Mouse (Mus musculus) T-helper 2 cell (primary cell): ENCODE measurements around the gene Zfyve1.
"Not testable (repeated sequence)": the region's sequence is repeated elsewhere in the genome, so short reads cannot be mapped to it uniquely, and the experiment has no call there.

Experiments
- in situ Hi-C: fragments of 300-600 bp; cut with MboI, MseI; formaldehyde crosslinking; loops from one replicate; pipeline ENCODE4 v1.15.1; 2025; ENCODE audit warnings: high pct_unique_total_duplicates

Gene Zfyve1

GRCm38 (mm10) chr12:83597025-83597501, at the start of gene Zfyve1:
TSS of gene Zfyve1 (minus strand) at chr12:83597222.
- in situ Hi-C loops: loop anchor here (25.0 kb wide), 1 partner anchor 1165 kb away; the partner anchor contains the start of genes Isca2 and Npc2

GRCm38 (mm10) chr12:83643116-83643515, 46.1 kb upstream of the Zfyve1 start:
- in situ Hi-C loops: loop anchor here (5.0 kb wide), 1 partner anchor 39 kb away; no protein-coding TSS in a partner anchor

- in situ Hi-C loops: loop anchor here (5.0 kb wide), 1 partner anchor 41 kb away; no protein-coding TSS in a partner anchor
These were observed 44.2 kb upstream of the Zfyve1 start for GRCm38 (mm10) chr12:83641233-83641632.

GRCm38 (mm10) chr12:83633807-83634206, 36.8 kb upstream of the Zfyve1 start:
- in situ Hi-C loops: no loop called here

DNA sequence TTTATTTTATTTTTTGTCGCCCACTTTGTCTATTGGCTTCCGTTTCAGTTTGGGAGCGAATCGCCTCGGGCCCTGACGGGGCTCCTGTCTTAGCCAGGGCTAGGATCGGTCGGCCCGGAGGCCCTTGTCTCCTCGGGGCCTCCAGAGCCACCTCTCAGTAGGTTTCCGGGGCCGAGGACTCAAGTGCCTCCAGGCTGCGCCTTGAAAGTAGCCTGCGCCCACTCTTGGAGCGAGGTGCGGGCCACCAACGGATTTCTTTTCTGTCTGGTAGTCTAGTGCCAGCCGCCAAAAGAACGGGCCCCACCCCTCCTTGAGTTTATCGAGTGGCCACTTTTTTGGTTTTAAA, 35.6 kb upstream of the Zfyve1 start:
- in situ Hi-C loops: no loop called here

DNA sequence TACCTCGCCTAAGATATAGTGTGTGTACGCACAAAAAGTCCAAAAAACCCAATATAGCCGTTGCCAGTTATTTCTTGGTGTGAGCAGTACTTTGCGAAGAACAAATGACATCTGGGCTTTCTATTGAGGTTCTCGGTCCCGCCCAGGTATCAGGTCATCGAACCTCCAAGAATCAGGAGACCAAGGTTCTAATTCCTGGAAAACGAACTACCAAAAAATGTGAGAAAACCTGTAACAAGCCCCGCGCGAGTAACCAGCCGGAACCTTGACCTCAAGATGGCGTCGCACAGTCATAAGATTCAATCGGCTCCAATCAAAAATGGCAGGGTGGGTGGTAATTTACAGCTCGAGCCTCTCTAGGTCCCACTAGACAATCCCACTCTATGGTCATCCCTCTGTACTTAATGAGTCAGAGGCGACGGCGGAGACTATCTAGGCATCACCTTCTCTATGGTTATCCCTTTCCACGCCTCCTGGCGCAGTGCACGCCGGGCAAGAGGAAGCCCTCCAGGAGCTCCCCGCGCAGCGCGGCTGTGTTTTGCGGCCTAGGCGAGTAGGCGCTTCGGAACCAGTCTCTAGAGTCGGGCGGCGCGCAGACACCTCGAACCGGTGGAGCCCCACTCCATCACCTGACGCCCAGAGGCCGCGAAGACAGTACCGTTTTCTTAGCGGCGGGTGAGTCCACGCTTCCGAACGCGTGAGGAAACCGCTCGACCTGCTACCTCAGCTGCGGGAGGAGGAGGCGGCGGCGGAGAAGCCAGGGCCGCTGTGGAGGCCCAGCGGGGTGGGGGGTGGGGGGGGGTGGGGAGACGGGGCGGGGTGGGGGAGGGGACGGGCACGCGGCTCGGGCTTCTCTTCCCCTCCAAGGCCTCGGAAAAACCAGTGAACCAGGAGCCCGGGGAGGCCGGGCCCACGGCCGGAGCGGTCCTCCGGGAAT, 35.0 kb upstream of the Zfyve1 start:
- in situ Hi-C loops: no loop called here

- in situ Hi-C loops: not testable (repeated sequence)
These were observed 33.9 kb upstream of the Zfyve1 start, which contains the start of gene Rbm25 for GRCm38 (mm10) chr12:83630936-83631335. TSS of gene Rbm25 (plus strand) at chr12:83631236.

DNA sequence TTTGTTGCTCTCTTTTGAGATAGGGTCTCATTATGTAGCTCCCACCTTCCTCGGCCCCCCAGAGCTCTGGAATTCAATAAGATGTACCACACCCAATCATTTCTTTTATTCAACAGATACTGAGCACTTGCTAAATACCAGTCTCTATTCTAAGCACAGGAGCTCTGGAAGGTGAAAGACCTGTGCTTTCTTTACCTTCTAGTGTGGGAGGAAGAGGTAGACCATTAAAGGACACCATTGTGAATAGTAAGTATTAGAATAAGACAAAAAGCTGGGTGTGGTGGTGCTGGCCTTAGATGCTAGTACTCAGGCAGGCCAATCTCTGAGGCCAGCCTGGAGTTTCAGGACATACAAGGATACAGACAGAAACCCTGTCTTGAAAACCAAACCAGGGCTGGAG, 27.3 kb upstream of the Zfyve1 start:
- in situ Hi-C loops: no loop called here

DNA sequence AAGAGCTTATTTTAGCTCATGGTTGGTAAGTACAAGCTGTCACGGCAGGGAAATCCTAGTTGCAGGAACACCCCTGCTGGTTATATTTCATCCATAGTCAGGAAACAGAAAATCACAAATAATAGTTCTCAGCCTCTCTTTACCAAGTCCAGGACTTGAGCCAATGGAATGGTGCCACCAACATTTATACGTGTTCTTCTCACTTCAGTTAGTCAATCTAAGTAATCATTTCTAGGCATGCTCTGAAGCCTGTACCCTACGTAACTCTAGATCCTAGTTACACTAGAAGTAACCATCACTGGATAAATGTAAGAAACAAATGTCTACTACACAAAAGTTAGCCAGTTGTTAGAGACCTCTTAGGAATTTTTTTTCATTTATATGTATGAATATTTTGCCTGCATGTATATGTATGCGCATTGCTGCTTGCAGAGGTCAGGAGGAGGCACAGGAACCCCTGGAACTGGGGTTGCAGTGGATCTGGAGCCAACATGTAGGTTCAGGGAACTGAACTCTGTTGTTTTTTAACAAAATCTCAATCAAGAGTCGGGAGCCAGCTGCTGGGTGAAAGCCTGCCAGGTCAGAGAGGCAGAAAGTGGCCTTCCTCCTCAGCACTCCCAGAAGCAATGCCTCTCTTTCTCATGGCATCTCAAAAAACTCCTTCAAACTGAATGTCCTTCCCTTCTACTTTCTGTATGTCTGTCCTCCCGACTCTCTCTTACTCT, 25.2 kb upstream of the Zfyve1 start:
- in situ Hi-C loops: no loop called here

DNA sequence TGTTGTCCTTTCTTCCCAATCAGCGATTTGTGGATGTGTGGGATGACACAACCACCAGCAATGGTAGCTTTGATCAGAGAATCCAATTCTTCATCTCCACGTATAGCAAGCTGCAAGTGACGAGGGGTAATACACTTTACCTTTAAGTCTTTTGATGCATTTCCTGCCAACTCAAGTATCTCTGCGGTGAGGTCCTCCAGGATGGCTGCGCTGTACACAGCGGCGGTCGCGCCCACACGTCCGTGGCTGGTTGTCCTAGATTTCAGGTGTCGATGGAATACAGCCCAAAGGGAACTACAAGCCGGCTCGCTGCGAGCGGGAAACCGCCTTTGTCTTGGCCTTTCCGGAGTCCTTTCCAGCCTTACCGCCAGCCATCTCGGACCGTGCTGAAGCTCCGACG, 23.7 kb upstream of the Zfyve1 start:
- in situ Hi-C loops: not testable (repeated sequence)

DNA sequence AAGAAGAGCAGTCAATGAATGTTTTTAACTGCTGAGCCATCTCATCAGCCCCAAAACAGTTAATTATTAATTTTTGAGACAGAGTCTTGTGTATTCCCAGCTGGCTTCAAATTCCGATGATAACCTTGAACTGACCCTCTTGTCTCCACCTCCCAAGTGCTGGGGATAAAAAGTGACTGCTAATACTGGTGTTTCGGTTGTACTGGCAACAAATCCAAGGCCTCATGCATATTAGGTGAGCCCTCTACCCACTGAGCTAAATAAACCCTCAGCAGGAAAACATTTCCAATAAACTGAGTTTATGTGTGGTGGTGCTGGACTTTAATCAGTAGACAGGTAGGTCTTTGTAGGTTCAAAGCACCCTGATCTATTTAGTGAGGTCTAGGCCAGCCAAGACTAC, 22.0 kb upstream of the Zfyve1 start:
- in situ Hi-C loops: no loop called here

- in situ Hi-C loops: no loop called here
These were observed 20.2 kb upstream of the Zfyve1 start for GRCm38 (mm10) chr12:83617261-83617660.

DNA sequence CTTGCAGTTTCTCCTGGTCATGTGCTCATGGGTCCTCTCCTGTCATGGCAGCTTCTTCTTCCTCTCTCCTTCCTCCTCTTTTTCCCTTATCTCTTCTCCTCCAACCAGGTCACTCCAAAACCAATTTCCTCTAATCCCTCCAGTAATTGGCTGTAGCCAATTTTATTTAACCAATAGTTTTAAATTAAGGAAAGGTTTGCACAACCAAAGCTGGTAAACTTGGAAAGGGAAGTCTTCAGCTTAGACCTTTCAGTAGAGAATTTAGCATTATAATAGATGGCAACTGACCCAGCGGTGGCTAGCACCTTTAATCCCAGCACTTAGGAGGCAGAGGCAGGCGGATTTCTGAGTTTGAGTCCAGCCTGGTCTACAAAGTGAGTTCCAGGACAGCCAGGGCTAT, 9.4 kb upstream of the Zfyve1 start:
- in situ Hi-C loops: not testable (repeated sequence)

GRCm38 (mm10) chr12:83602285-83602684, 5.3 kb upstream of the Zfyve1 start:
- in situ Hi-C loops: no loop called here

DNA sequence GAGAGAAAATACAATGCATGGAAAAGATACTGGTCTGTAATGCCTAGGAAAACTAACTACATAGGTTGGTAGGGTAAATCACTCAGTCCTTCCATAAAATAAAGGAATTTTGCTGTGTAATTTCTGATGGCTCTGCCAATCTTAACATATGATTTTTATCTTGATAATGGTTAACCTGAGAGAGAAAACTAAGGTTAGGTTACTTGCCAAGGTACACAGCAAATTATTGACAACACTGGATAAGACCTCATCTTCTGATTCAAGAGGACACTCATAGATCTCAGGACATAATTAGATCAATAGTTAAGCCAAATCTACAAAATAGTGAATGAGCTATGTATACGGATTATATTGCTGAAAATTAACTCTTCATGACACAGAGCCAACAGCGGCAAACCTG, 859 bp upstream of the Zfyve1 start:
- in situ Hi-C loops: loop anchor here (25.0 kb wide), 1 partner anchor 1164 kb away; the partner anchor contains the start of genes Isca2 and Npc2

DNA sequence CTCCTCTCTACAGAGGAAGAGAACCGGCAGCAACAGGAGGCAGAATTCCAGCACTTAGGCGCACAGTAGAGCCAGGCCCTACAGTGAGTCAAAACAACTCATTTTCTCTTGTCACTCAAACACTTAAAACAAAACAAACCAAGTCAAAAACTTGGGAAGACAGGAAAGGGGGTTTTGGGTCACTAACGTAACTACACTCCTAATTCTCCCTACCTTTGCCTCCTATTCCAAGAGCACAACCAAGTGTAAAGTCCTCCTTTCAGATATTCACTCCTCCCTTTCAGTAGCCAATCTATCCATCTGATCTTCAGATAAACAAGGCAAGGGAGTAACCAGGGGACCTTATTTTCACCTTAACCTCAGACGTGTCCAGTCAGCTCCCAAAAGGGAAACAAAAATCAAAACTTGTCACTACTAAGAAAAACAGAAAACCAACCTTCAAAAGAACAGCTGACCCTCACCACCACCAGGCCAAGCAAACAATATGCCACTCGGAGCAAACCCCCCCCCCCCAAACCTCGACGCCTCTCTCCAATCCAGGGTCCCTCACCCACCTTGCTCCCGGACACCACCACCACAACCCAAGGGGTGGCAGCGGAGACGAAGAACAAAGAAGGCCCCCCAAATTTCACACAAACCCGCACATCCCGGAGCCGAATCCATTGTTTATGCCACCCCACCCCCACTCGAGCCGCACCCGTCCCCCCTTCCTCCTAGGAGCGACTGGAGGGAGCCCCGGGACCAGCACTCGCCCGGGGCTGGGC, 649 bp downstream of the Zfyve1 start:
- in situ Hi-C loops: loop anchor here (25.0 kb wide), 1 partner anchor 1166 kb away; the partner anchor contains the start of genes Isca2 and Npc2

DNA sequence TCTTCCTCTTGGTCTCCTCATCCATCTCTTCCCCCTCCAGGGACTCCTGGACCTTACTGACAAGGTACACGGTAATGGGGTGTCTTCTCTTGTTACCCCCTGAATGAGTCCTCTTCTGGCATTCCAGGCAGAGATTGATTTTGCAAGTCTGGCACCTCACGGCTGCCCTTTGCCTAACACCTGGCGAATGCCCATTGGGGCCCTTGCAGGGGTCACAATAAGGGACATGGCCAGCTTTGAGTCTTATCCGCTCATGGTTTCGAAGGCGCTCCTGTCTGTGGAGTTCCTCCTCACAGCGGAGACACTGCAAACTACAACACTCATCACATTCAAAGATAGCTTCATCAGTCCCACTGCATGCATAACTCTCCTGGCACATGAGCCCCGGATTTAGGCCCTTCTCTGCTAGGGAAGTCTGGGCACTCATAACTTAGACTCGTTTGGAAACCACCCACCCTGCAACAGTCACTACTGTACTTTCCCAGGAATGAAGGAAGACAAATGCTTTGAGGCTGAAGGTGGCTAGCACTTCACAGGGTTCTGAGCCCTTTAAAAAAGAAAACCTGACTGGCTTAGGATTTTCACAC, 2.5 kb downstream of the Zfyve1 start:
- in situ Hi-C loops: loop anchor here (25.0 kb wide), 1 partner anchor 1168 kb away; the partner anchor contains the start of genes Isca2 and Npc2

- in situ Hi-C loops: loop anchor here (25.0 kb wide), 1 partner anchor 1170 kb away; the partner anchor contains the start of genes Isca2 and Npc2
These were observed 5.1 kb downstream of the Zfyve1 start for GRCm38 (mm10) chr12:83591754-83592501.

DNA sequence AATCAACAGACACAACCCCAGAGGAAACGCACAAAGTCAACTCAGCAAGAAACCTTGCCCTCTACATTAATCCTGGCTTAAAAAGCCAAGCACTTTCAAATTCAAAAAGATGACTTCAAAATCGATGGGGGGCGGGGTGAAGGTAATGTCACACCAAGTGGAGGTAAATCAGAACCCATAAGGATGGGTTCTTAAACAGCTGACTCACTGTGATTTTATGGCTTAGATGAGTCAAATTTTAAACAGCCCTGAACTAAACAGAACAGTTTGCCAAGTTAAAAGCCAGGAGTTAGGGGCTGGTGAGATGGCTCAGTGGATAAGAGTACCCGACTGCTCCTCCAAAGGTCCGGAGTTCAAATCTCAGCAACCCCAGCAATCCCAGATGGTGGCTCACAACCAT, 10.4 kb downstream of the Zfyve1 start:
- in situ Hi-C loops: loop anchor here (25.0 kb wide), 1 partner anchor 1176 kb away; the partner anchor contains the start of genes Isca2 and Npc2

GRCm38 (mm10) chr12:83582747-83583146, 14.3 kb downstream of the Zfyve1 start:
- in situ Hi-C loops: loop anchor here (25.0 kb wide), 1 partner anchor 1180 kb away; the partner anchor contains the start of genes Isca2 and Npc2
